Mouse (Mus musculus): ENCODE results near the gene Degs2. TPM values are rescaled to one million over a fixed set of nuclear protein-coding genes. Genes with fewer than 3 reads are reported as not detected.

The Degs2 gene
- polyA plus RNA-seq, 2 experiments, result 0.18 TPM; not detected in 1

GRCm38 (mm10) chr12:108651053-108651660, 51.0 kb downstream of the Degs2 start:
- Histone ChIP-seq H3K4me2 (ENCODE audit: low read depth) (no peak overlapping the region), H3K36me3 (replicated peaks; ENCODE audit: control insufficient read depth, insufficient read depth, low read depth) (no peaks in the 10 kb centered on the region), H3K4me3 (ENCODE audit: insufficient read depth in 1 of 2, low read depth in 2 of 2, low read length in 2 of 2) (no peak overlapping the region), H3K27ac (no peak overlapping the region), H3K4me1 (replicated peaks; ENCODE audit: control insufficient read depth in 2 of 2, insufficient read depth in 2 of 2, low read length in 1 of 2) (peaks cover 0 to 14% of the 10 kb centered on the region in 2 experiments; a peak in 2 of 4 replicates), H3K9ac (replicated peaks) (no peak overlapping the region), H3K9me3 (ENCODE audit: control insufficient read depth, low read length) (no peaks in the 10 kb centered on the region), H3K27me3 (ENCODE audit: control insufficient read depth, insufficient read depth, low read length) (no peaks in the 10 kb centered on the region)
- WGBS (ENCODE audit: insufficient replicate concordance), result 60% methylated on average over 7 of the region's 7 CpGs
- TF ChIP-seq EP300 (IDR thresholded peaks at IDR 0.05; ENCODE audit: low read depth), result no peak
- no peak for TF ChIP-seq CTCF (IDR thresholded peaks at IDR 0.05; ENCODE audit: low read depth)
- DNase-seq (ENCODE audit: low read depth in 3 of 3, low spot score in 3 of 3) (no peak), ATAC-seq (ENCODE audit: insufficient read depth) (no peak)

GRCm38 (mm10) chr12:108647784-108648183, 54.3 kb downstream of the Degs2 start:
- Histone ChIP-seq H3K4me1 (replicated peaks; ENCODE audit: control insufficient read depth in 2 of 2, insufficient read depth in 2 of 2, low read length in 1 of 2) (peaks cover 0 to under 1% of the 10 kb centered on the region in 2 experiments; a peak in 1 of 4 replicates), H3K4me3 (ENCODE audit: insufficient read depth in 1 of 2, low read depth in 2 of 2, low read length in 2 of 2) (no peak overlapping the region), H3K9ac (replicated peaks) (no peak overlapping the region), H3K27me3 (ENCODE audit: control insufficient read depth, insufficient read depth, low read length) (no peaks in the 10 kb centered on the region), H3K4me2 (ENCODE audit: low read depth) (no peak overlapping the region), H3K36me3 (replicated peaks; ENCODE audit: control insufficient read depth, insufficient read depth, low read depth) (no peaks in the 10 kb centered on the region), H3K27ac (no peak overlapping the region), H3K9me3 (ENCODE audit: control insufficient read depth, low read length) (no peaks in the 10 kb centered on the region)
- no peak for DNase-seq (ENCODE audit: low read depth in 3 of 3, low spot score in 3 of 3)
- no peak for TF ChIP-seq EP300 (IDR thresholded peaks at IDR 0.05; ENCODE audit: low read depth)
- no peak for TF ChIP-seq CTCF (IDR thresholded peaks at IDR 0.05; ENCODE audit: low read depth)
- ATAC-seq (ENCODE audit: insufficient read depth), result no peak

GRCm38 (mm10) chr12:108646234-108646633, 55.9 kb downstream of the Degs2 start:
- Histone ChIP-seq H3K4me2 (ENCODE audit: low read depth) (no peak overlapping the region), H3K27ac (no peak overlapping the region), H3K9ac (replicated peaks) (no peak overlapping the region), H3K9me3 (ENCODE audit: control insufficient read depth, low read length) (no peaks in the 10 kb centered on the region), H3K4me1 (replicated peaks; ENCODE audit: control insufficient read depth in 2 of 2, insufficient read depth in 2 of 2, low read length in 1 of 2) (no peaks in the 10 kb centered on the region), H3K4me3 (ENCODE audit: insufficient read depth in 1 of 2, low read depth in 2 of 2, low read length in 2 of 2) (no peak overlapping the region), H3K27me3 (ENCODE audit: control insufficient read depth, insufficient read depth, low read length) (no peaks in the 10 kb centered on the region), H3K36me3 (replicated peaks; ENCODE audit: control insufficient read depth, insufficient read depth, low read depth) (no peaks in the 10 kb centered on the region)
- WGBS (ENCODE audit: insufficient replicate concordance), result 63% methylated on average over 1 of the region's 1 CpGs
- ATAC-seq (ENCODE audit: insufficient read depth) (no peak), DNase-seq (ENCODE audit: low read depth in 3 of 3, low spot score in 3 of 3) (no peak)
- TF ChIP-seq CTCF (IDR thresholded peaks at IDR 0.05; ENCODE audit: low read depth), result no peak
- TF ChIP-seq EP300 (IDR thresholded peaks at IDR 0.05; ENCODE audit: low read depth), result no peak

GRCm38 (mm10) chr12:108642019-108642418, 60.1 kb downstream of the Degs2 start:
- Histone ChIP-seq H3K27ac (no peak overlapping the region), H3K9me3 (ENCODE audit: control insufficient read depth, low read length) (no peaks in the 10 kb centered on the region), H3K27me3 (ENCODE audit: control insufficient read depth, insufficient read depth, low read length) (no peaks in the 10 kb centered on the region), H3K4me2 (ENCODE audit: low read depth) (no peak overlapping the region), H3K4me3 (ENCODE audit: insufficient read depth in 1 of 2, low read depth in 2 of 2, low read length in 2 of 2) (no peak overlapping the region), H3K4me1 (replicated peaks; ENCODE audit: control insufficient read depth in 2 of 2, insufficient read depth in 2 of 2, low read length in 1 of 2) (peaks cover 0 to 4% of the 10 kb centered on the region in 2 experiments; a peak in 2 of 4 replicates), H3K9ac (replicated peaks) (no peak overlapping the region), H3K36me3 (replicated peaks; ENCODE audit: control insufficient read depth, insufficient read depth, low read depth) (no peaks in the 10 kb centered on the region)
- DNase-seq (ENCODE audit: low read depth in 3 of 3, low spot score in 3 of 3) (no peak), ATAC-seq (ENCODE audit: insufficient read depth) (no peak)
- 67% methylated on average over 3 of the region's 3 CpGs for WGBS (ENCODE audit: insufficient replicate concordance)
- TF ChIP-seq EP300 (IDR thresholded peaks at IDR 0.05; ENCODE audit: low read depth), result no peak
- no peak for TF ChIP-seq CTCF (IDR thresholded peaks at IDR 0.05; ENCODE audit: low read depth)

- ATAC-seq (ENCODE audit: insufficient read depth), result no peak
- DNase-seq (ENCODE audit: low read depth in 3 of 3, low spot score in 3 of 3), result peak in 1 of 3 experiments; percentile 26
- TF ChIP-seq CTCF (IDR thresholded peaks at IDR 0.05; ENCODE audit: low read depth) (no peak), EP300 (IDR thresholded peaks at IDR 0.05; ENCODE audit: low read depth) (no peak)
- Histone ChIP-seq H3K27ac (no peak overlapping the region), H3K27me3 (ENCODE audit: control insufficient read depth, insufficient read depth, low read length) (no peaks in the 10 kb centered on the region), H3K4me2 (ENCODE audit: low read depth) (no peak overlapping the region), H3K4me3 (ENCODE audit: insufficient read depth in 1 of 2, low read depth in 2 of 2, low read length in 2 of 2) (no peak overlapping the region), H3K9ac (replicated peaks) (no peak overlapping the region), H3K4me1 (replicated peaks; ENCODE audit: control insufficient read depth in 2 of 2, insufficient read depth in 2 of 2, low read length in 1 of 2) (peaks cover 0 to 9% of the 10 kb centered on the region in 2 experiments; a peak in 2 of 4 replicates), H3K36me3 (replicated peaks; ENCODE audit: control insufficient read depth, insufficient read depth, low read depth) (no peaks in the 10 kb centered on the region), H3K9me3 (ENCODE audit: control insufficient read depth, low read length) (no peaks in the 10 kb centered on the region)
- WGBS (ENCODE audit: insufficient replicate concordance), result 58% methylated on average over 3 of the region's 3 CpGs
These were observed 63.0 kb downstream of the Degs2 start for GRCm38 (mm10) chr12:108639126-108639525.
